Mouse (Mus musculus) T-cell, adult 66 days (primary cell): ENCODE data around the gene Gm47959. TPM values are rescaled to one million over a fixed set of nuclear protein-coding genes. Genes with fewer than 3 reads are reported as not detected.

Experiments
- total RNA-seq, 2 experiments: library from RNA; stranded (reverse); gene quantifications; 3 replicates in 1 of 2; 4 replicates in 1 of 2; pipeline ENCODE4 v1.2.4; 2023

Gene Gm47959
- not detected for total RNA-seq

DNA sequence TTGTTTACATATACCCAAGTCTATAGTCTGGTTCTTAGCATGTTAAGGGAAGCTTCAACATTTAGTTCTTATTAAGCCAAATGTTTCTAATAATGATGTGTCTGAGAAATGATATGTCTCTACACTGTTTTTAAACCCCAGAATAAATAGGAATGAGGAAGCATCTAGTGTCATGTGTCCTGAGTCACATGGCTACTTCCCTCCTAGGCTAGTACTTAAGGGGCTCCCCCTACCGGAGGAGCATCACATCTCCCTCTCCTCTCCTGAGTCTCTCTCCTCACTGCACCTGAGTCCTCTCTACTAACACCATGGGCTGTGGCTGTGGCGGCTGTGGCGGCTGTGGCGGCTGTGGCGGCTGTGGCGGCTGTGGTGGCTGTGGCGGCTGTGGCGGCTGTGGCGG is at the start of gene Gm47959:
Gm47959 (plus strand) TSS at position 243 of the 400 bp plus-strand sequence.

DNA sequence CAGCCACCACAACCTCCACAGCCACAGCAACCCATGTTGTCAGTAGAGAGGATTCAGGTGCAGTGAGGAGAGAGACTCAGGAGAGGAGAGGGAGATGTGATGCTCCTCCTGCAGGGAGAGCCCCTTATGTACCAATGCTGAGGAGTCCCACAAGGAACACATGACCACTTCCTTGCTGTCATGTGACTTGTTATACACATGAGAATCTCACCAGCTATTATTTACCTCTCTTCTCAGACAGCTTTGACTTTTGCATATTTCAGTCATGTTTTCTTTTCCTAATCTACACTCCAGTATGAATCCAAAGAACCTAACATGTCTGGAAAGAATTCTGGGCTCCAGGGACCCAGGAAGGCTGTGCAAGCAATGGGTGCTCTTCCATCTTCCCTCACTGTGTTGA is 44.4 kb upstream of the Gm47959 start, which contains the start of gene Gm7544:
Gm7544 (minus strand) TSS at position 101 of the 400 bp plus-strand sequence.

DNA sequence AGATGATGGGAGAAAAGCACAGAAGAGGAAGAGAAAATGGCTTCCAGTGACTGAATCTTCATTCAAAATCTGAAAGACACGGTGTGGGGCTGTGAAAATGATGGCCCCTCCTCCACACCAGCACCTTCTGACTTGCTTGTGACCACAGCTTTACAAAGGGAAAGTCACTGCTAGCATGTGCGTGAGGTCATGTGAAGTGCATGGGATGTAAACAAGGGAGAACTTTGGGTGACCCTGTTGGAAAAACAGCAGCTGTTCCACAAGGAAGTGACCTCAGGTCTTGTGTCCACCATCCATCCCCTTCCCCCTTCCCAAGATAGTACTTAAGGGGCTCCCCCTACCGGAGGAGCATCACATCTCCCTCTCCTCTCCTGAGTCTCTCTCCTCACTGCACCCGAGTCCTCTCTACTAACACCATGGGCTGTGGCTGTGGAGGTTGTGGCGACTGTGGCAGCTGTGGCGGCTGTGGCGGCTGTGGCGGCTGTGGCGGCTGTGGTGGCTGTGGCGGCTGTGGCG is 40.4 kb upstream of the Gm47959 start, which contains the start of gene Gm47955:
Gm47955 (plus strand) TSS at position 417 of the 516 bp plus-strand sequence.

DNA sequence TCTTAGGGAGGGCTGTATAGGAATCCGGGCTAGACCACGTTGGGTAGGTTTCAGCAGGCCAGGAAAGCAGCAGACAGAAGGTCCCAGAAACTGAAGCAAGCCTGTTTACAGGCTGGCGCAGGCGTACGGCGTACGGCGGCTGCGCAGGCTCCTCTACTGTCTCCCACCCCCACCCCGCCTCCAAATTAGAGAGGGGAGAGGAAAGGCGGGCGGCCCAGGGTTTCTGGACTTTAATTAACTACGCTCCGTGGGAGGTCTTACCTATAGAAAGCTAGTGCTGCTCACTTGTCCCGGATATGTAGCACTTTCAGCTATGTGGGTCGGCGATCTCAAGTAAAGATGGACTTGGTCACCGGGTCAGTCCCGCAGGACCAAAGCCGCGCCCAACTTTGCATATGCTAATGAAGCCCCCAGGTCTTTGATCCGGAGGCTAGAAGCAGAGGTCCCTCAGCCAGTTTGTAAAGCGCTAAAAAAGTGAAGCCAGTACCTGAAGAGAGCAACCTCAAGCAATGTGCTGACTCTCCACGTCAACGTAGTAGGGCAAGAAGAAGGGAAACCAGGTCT is 37.8 kb downstream of the Gm47959 start, which contains the start of gene Slc19a3:
Slc19a3 (minus strand) TSS at position 340 of the 564 bp plus-strand sequence.

DNA sequence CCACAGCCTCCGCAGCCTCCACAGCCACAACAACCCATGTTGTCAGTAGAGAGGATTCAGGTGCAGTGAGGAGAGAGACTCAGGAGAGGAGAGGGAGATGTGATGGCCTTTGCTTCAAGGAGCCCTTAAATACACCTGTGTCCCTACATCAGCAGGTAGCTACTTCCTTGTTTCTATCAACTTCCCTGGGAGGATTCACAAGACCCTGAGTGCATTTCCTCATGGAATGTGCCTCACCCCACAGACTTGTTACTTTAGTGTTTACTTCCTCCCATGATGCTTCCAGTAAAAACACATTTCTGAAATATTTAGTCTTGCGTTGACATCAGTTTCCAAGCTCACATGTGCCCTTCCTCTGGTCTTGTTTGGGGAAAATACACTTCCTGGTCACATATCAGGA is 42.0 kb downstream of the Gm47959 start, which contains the start of gene Krtap28-10:
Krtap28-10 (minus strand) TSS at position 101 of the 400 bp plus-strand sequence.

DNA sequence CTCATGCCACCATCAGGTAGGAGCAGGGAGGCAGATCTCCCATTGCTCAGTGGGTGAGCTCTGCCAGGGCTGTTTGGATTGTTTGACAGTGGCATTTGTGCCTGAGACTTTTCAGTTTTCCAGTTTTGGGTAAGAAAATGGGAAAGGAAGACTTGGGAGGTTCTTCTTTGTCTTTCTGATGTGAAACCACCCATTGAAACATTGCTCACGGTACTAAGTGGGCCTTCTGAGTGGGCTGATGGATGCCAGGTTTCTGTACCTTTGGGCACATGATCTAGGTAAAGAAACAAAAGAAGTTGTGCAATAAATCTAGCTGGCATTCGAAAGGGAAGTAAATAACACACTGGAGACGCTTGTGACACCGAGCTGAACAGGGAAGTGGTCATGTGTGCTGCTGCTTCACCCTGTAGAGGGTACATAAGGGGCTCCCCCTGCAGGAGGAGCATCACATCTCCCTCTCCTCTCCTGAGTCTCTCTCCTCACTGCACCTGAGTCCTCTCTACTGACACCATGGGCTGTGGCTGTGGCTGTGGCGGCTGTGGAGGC is 44.6 kb downstream of the Gm47959 start, which contains the start of gene Gm47969:
Gm47969 (plus strand) TSS at position 51 of the 546 bp plus-strand sequence.

Other genes starting within 250 kb of the Gm47959 start
- not detected for gene Tm4sf20, start 232.1 kb upstream of the Gm47959 start, total RNA-seq
- gene Gm47791, start 229.3 kb upstream of the Gm47959 start, total RNA-seq = not detected
- 100 to 1,000 TPM in 1 of 2 experiments, 10 to 100 TPM in 1; 88.6 to 101 TPM for gene Agfg1, start 161.1 kb upstream of the Gm47959 start, total RNA-seq
- 1 to 10 TPM; 6.3 to 7.3 TPM for gene A030005L19Rik, start 87.2 kb upstream of the Gm47959 start, total RNA-seq
- gene A030014E15Rik, start 75.6 kb upstream of the Gm47959 start, total RNA-seq = 1 to 10 TPM in 1 of 2 experiments, under 1 TPM in 1; 0.99 to 1.3 TPM
- gene Gm6217, start 69.1 kb upstream of the Gm47959 start, total RNA-seq = not detected
- not detected for gene A030003K21Rik, start 57.2 kb upstream of the Gm47959 start, total RNA-seq
- not detected for gene Gm7544, start 44.5 kb upstream of the Gm47959 start, total RNA-seq
- not detected for gene Gm47955, start 40.3 kb upstream of the Gm47959 start, total RNA-seq
- not detected for gene Slc19a3, start 37.9 kb downstream of the Gm47959 start, total RNA-seq
- gene Krtap28-10, start 41.9 kb downstream of the Gm47959 start, total RNA-seq = not detected
- gene Gm47969, start 44.4 kb downstream of the Gm47959 start, total RNA-seq = not detected
- not detected for gene A030005K14Rik, start 58.8 kb downstream of the Gm47959 start, total RNA-seq
- gene Krtap28-13, start 60.4 kb downstream of the Gm47959 start, total RNA-seq = not detected
- not detected for gene Ccl20, start 116.2 kb downstream of the Gm47959 start, total RNA-seq
- gene Daw1, start 159.2 kb downstream of the Gm47959 start, total RNA-seq = not detected